ENCODE assay signal across 8 mouse cellular contexts in genomic region chr2:93187323-93187996, GRCm38 (mm10). TPM values are rescaled to one million over a fixed set of nuclear protein-coding genes. Genes with fewer than 3 reads are reported as not detected.
DNase-seq lines count a peak whose midpoint lies in the region; ATAC-seq and TF ChIP-seq lines count a peak whose summit lies in the region.

Gene Trp53i11 (plus strand): TSS chr2:93187548.

- no peaks in the 10 kb centered on the region for H3K27me3 ChIP-seq in forebrain, embryonic 15.5 days
- peaks cover 38% of the 10 kb centered on the region for H3K27me3 ChIP-seq in liver, postnatal 0 days (ENCODE audit: insufficient read depth, low read length)
- no peaks in the 10 kb centered on the region for H3K27me3 ChIP-seq in neural tube, embryonic 12.5 days (replicated peaks)
- no peaks in the 10 kb centered on the region for H3K27me3 ChIP-seq in stomach, postnatal 0 days (ENCODE audit: control insufficient read depth, insufficient read depth, low read length)

- H3K36me3 ChIP-seq in forebrain, embryonic 15.5 days: no peaks in the 10 kb centered on the region
- no peaks in the 10 kb centered on the region for H3K36me3 ChIP-seq in liver, postnatal 0 days (replicated peaks; ENCODE audit: insufficient read depth, low read length)
- H3K36me3 ChIP-seq in neural tube, embryonic 12.5 days: no peaks in the 10 kb centered on the region
- no peaks in the 10 kb centered on the region for H3K36me3 ChIP-seq in stomach, postnatal 0 days (ENCODE audit: control insufficient read depth, insufficient read depth, low read length)

- peak; percentile 92 to 95 for DNase-seq in CD8-positive naive resting alpha-beta T cell, adult 2 months (ENCODE audit: low read depth in 2 of 2, low spot score in 2 of 2)
- peak; percentile 84 for DNase-seq in cerebellum, adult 11 months
- peak; percentile 86 to 88 for DNase-seq in heart, postnatal 10 days
- peak; percentile 84 to 87 for DNase-seq in kidney, postnatal 36 days
- DNase-seq in liver, postnatal 0 days: peak; percentile 83
- peak; percentile 95 for DNase-seq in stomach, postnatal 0 days (ENCODE audit: low spot score)

- H3K9me3 ChIP-seq in forebrain, embryonic 15.5 days: no peaks in the 10 kb centered on the region
- H3K9me3 ChIP-seq in liver, postnatal 0 days (ENCODE audit: low read length): no peaks in the 10 kb centered on the region
- no peaks in the 10 kb centered on the region for H3K9me3 ChIP-seq in neural tube, embryonic 12.5 days
- no peaks in the 10 kb centered on the region for H3K9me3 ChIP-seq in stomach, postnatal 0 days (ENCODE audit: control insufficient read depth, low read length)

- intact Hi-C loops in heart, postnatal 10 days (cut with DNase I): loop anchor here (5.0 kb wide), 1 partner anchor 45 kb away; no protein-coding TSS in a partner anchor

- peak within 1 kb of the TSS; percentile 70 for H3K4me2 ChIP-seq in forebrain, embryonic 15.5 days (replicated peaks)
- peak within 1 kb of the TSS; percentile 89 for H3K4me2 ChIP-seq in liver, postnatal 0 days (ENCODE audit: low read depth, low read length)
- H3K4me2 ChIP-seq in neural tube, embryonic 12.5 days (replicated peaks): peak within 1 kb of the TSS; percentile 83
- H3K4me2 ChIP-seq in stomach, postnatal 0 days (replicated peaks; ENCODE audit: low read depth): peak within 1 kb of the TSS; percentile 100

- H3K4me3 ChIP-seq in forebrain, embryonic 15.5 days: peak within 1 kb of the TSS; percentile 91
- peak within 1 kb of the TSS; percentile 64 for H3K4me3 ChIP-seq in liver, postnatal 0 days (ENCODE audit: low read depth, low read length)
- peak within 1 kb of the TSS; percentile 93 for H3K4me3 ChIP-seq in neural tube, embryonic 12.5 days
- peak within 1 kb of the TSS; percentile 77 for H3K4me3 ChIP-seq in stomach, postnatal 0 days (ENCODE audit: low read depth, low read length)

- ATAC-seq in forebrain, embryonic 15.5 days (replicated peaks): peak; percentile 88
- ATAC-seq in liver, postnatal 0 days: peak; percentile 85
- ATAC-seq in neural tube, embryonic 12.5 days (ENCODE audit: low FRiP score, low read depth): peak; percentile 87
- peak; percentile 95 for ATAC-seq in stomach, postnatal 0 days (ENCODE audit: low FRiP score, low TSS enrichment)

- under 1% methylated on average over 69 of the region's 69 CpGs for WGBS in forebrain, embryonic 15.5 days
- WGBS in liver, postnatal 0 days (ENCODE audit: insufficient replicate concordance): 1% methylated on average over 37 of the region's 69 CpGs
- under 1% methylated on average over 62 of the region's 69 CpGs for WGBS in neural tube, embryonic 12.5 days
- WGBS in stomach, postnatal 0 days: 1% methylated on average over 54 of the region's 69 CpGs

- peak; percentile 66 for TF ChIP-seq CTCF in liver, postnatal 0 days (IDR thresholded peaks at IDR 0.05; ENCODE audit: low read depth)
- peak; percentile 79 for TF ChIP-seq CTCF in stomach, postnatal 0 days (IDR thresholded peaks at IDR 0.05; ENCODE audit: low read depth)

- peak within 1 kb of the TSS; percentile 96 for H3K9ac ChIP-seq in forebrain, embryonic 15.5 days (replicated peaks)
- H3K9ac ChIP-seq in liver, postnatal 0 days (replicated peaks): peak within 1 kb of the TSS; percentile 67
- H3K9ac ChIP-seq in neural tube, embryonic 12.5 days: peak within 1 kb of the TSS; percentile 99
- peak within 1 kb of the TSS; percentile 77 for H3K9ac ChIP-seq in stomach, postnatal 0 days (ENCODE audit: low read length)

- H3K27ac ChIP-seq in forebrain, embryonic 15.5 days (replicated peaks): peak within 1 kb of the TSS; percentile 97
- peak within 1 kb of the TSS; percentile 62; the same call in 1 of the 2 replicates for H3K27ac ChIP-seq in liver, postnatal 0 days (ENCODE audit: low read depth)
- peak within 1 kb of the TSS; percentile 81 for H3K27ac ChIP-seq in neural tube, embryonic 12.5 days
- H3K27ac ChIP-seq in stomach, postnatal 0 days (replicated peaks): peak within 1 kb of the TSS; percentile 83

- H3K4me1 ChIP-seq in forebrain, embryonic 15.5 days: peaks cover 44% of the 10 kb centered on the region
- peaks cover 15% of the 10 kb centered on the region for H3K4me1 ChIP-seq in liver, postnatal 0 days (ENCODE audit: insufficient read depth)
- H3K4me1 ChIP-seq in neural tube, embryonic 12.5 days: peaks cover 50% of the 10 kb centered on the region
- H3K4me1 ChIP-seq in stomach, postnatal 0 days (replicated peaks; ENCODE audit: control insufficient read depth, insufficient read depth): peaks cover 8% of the 10 kb centered on the region; the same call in 1 of the 2 replicates

- TF ChIP-seq EP300 in liver, postnatal 0 days (IDR thresholded peaks at IDR 0.05; ENCODE audit: low read depth): no peak
- TF ChIP-seq EP300 in stomach, postnatal 0 days (optimal IDR thresholded peaks at IDR 0.05): no peak

RNA-seq across cellular contexts. Expression of gene Trp53i11, which starts in this region (rescaled TPM):
- 90.5 and 110 TPM in 2 replicates for polyA plus RNA-seq in forebrain, embryonic 15.5 days (2015; fragmentation: Nextera tagmentation; extraction: Ambion mirVana)
- total RNA-seq in heart, postnatal 10 days (2021): 10 to 100 TPM; 77.4 to 80.7 TPM
- 4.0 and 5.7 TPM in 2 replicates for polyA plus RNA-seq in liver, postnatal 0 days (2015; fragmentation: Nextera tagmentation; extraction: Ambion mirVana)
- 144 and 230 TPM in 2 replicates for polyA plus RNA-seq in neural tube, embryonic 12.5 days (2016; fragmentation: Nextera tagmentation; extraction: Ambion mirVana)
- 17.3 and 27.8 TPM in 2 replicates for polyA plus RNA-seq in stomach, postnatal 0 days (2015; fragmentation: Nextera tagmentation; extraction: Ambion mirVana)

Comparison
In these comparisons a context has a peak if more than half of its experiments do, and no peak if none do; other contexts are left out.
1. Peak in every context shown above with its lines: DNase-seq, ATAC-seq, H3K4me3 ChIP-seq and H3K27ac ChIP-seq.